Mouse (Mus musculus) central nervous system, embryonic 18 days (tissue): Measurements from ENCODE around the gene Samd9l. TPM values are rescaled to one million over a fixed set of nuclear protein-coding genes. Genes with fewer than 3 reads are reported as not detected.

Source experiments
- polyA plus RNA-seq: library from polyadenylated mRNA; depleted of rRNA; stranded (reverse); fragments of >200 nt; gene quantifications from 2 replicates; pipeline ENCODE4 v1.2.3, GENCODE M21; 2012; rRNA removed

The Samd9l gene
- 1.4 and 1.9 TPM in 2 replicates for polyA plus RNA-seq

GRCm38 (mm10) chr6:3399340-3400068 is at the start of gene Samd9l:
TSS of gene Samd9l (minus strand) at chr6:3399572.

Other genes starting within 250 kb of the Samd9l start
- 1.1 and 1.4 TPM in 2 replicates for gene Hepacam2, start 98.7 kb upstream of the Samd9l start, polyA plus RNA-seq
- 29.2 and 29.3 TPM in 2 replicates for gene Vps50, start 98.8 kb upstream of the Samd9l start, polyA plus RNA-seq